Comparison of ENCODE assay signal across 15 mouse cellular contexts in genomic region chr9:26121986-26122385, GRCm38 (mm10).
A peak's percentile ranks its signal among the peaks of the same experiment; 100 is the strongest.
DNase-seq lines count a peak whose midpoint lies in the region; ATAC-seq lines count a peak whose summit lies in the region.
"Had no signal": no experiment of that assay in that cellular context is flagged by ENCODE, and none has a peak within 500 bp of the region (broad histone marks: within the 10 kb centered on the region; RNA-seq: fewer than 3 reads in every experiment).

No protein-coding gene starts in this region.

- H3K4me3 ChIP-seq in midbrain, embryonic 14.5 days (replicated peaks; ENCODE audit: low read depth, low read length), result no peak overlapping the region
- H3K4me3 ChIP-seq in midbrain, embryonic 11.5 days (ENCODE audit: low read depth, low read length), result no peak overlapping the region
- H3K4me3 ChIP-seq: liver, embryonic 15.5 days; midbrain, embryonic 10.5 days; neural tube, embryonic 13.5 days had no signal

- H3K9ac ChIP-seq in midbrain, embryonic 14.5 days (replicated peaks; ENCODE audit: low read length), result no peak overlapping the region
- H3K9ac ChIP-seq in midbrain, embryonic 11.5 days (ENCODE audit: low read length), result no peak overlapping the region
- H3K9ac ChIP-seq: liver, embryonic 15.5 days; neural tube, embryonic 13.5 days had no signal

- no peak overlapping the region for H3K4me2 ChIP-seq in midbrain, embryonic 14.5 days (ENCODE audit: low read length)
- no peak overlapping the region for H3K4me2 ChIP-seq in midbrain, embryonic 11.5 days
- H3K4me2 ChIP-seq: liver, embryonic 15.5 days; neural tube, embryonic 13.5 days had no signal

- H3K36me3 ChIP-seq in midbrain, embryonic 14.5 days (ENCODE audit: control insufficient read depth, insufficient read depth, low read length), result no peaks in the 10 kb centered on the region
- H3K36me3 ChIP-seq in midbrain, embryonic 11.5 days (ENCODE audit: control insufficient read depth, insufficient read depth, low read length), result no peaks in the 10 kb centered on the region
- H3K36me3 ChIP-seq: liver, embryonic 15.5 days; midbrain, embryonic 10.5 days; neural tube, embryonic 13.5 days had no signal

- DNase-seq in embryo, embryonic 11 days, result peak; percentile 1
- DNase-seq in embryo, embryonic 10 days (ENCODE audit: low spot score), result no peak
- peak; percentile 34 for DNase-seq in midbrain, embryonic 14.5 days
- DNase-seq in midbrain, embryonic 11.5 days (ENCODE audit: low spot score, missing footprints), result no peak
- DNase-seq in kidney, postnatal 10 days, result peak; percentile 3
- DNase-seq in right cerebral cortex, postnatal 14 days, result peak; percentile 28
- no peak for DNase-seq in gastrocnemius, adult 18-20 months (ENCODE audit: low spot score)
- DNase-seq in cerebellum, adult 9-11 months, result no peak
- DNase-seq: spleen, adult 18-20 months; thymus, postnatal 25 days had no signal

- H3K9me3 ChIP-seq in midbrain, embryonic 14.5 days (ENCODE audit: control insufficient read depth, low read length), result no peaks in the 10 kb centered on the region
- no peaks in the 10 kb centered on the region for H3K9me3 ChIP-seq in midbrain, embryonic 11.5 days (ENCODE audit: control insufficient read depth, low read length)
- H3K9me3 ChIP-seq: liver, embryonic 15.5 days; midbrain, embryonic 10.5 days; neural tube, embryonic 13.5 days had no signal

- H3K4me1 ChIP-seq in midbrain, embryonic 14.5 days (ENCODE audit: control insufficient read depth, insufficient read depth, low read length), result no peaks in the 10 kb centered on the region
- H3K4me1 ChIP-seq in midbrain, embryonic 11.5 days (ENCODE audit: control insufficient read depth, insufficient read depth, low read length), result no peaks in the 10 kb centered on the region
- H3K4me1 ChIP-seq: liver, embryonic 15.5 days; midbrain, embryonic 10.5 days; neural tube, embryonic 13.5 days had no signal

- H3K27me3 ChIP-seq in midbrain, embryonic 14.5 days (ENCODE audit: control insufficient read depth, insufficient read depth, low read length), result no peaks in the 10 kb centered on the region
- no peaks in the 10 kb centered on the region for H3K27me3 ChIP-seq in midbrain, embryonic 11.5 days (ENCODE audit: control insufficient read depth, insufficient read depth, low read length)
- H3K27me3 ChIP-seq: liver, embryonic 15.5 days; neural tube, embryonic 13.5 days had no signal

- no peak for ATAC-seq in midbrain, embryonic 14.5 days (ENCODE audit: low FRiP score, low TSS enrichment)
- ATAC-seq in midbrain, embryonic 11.5 days (ENCODE audit: low FRiP score), result no peak
- ATAC-seq: activated CD4-positive, CD25-positive, alpha-beta regulatory T cell, adult 4 months; CD4-positive, CD25-positive, alpha-beta regulatory T cell, adult 4 months had no signal

- H3K27ac ChIP-seq in midbrain, embryonic 14.5 days (replicated peaks; ENCODE audit: low read depth, low read length), result no peak overlapping the region
- H3K27ac ChIP-seq in midbrain, embryonic 11.5 days (ENCODE audit: low read depth, low read length), result no peak overlapping the region
- H3K27ac ChIP-seq: liver, embryonic 15.5 days; midbrain, embryonic 10.5 days; neural tube, embryonic 13.5 days had no signal

- WGBS in midbrain, embryonic 14.5 days, result 87% methylated on average over 2 of the region's 2 CpGs
- WGBS in midbrain, embryonic 11.5 days, result 92% methylated on average over 2 of the region's 2 CpGs

Comparison
In these comparisons a context has a peak if more than half of its experiments do, and no peak if none do; other contexts are left out.
1. DNase-seq: peak in embryo, embryonic 11 days (single experiment), midbrain, embryonic 14.5 days (single experiment), kidney, postnatal 10 days (single experiment) and right cerebral cortex, postnatal 14 days (single experiment); none in embryo, embryonic 10 days (single experiment), midbrain, embryonic 11.5 days (single experiment), gastrocnemius, adult 18-20 months (single experiment) and cerebellum, adult 9-11 months (single experiment).